Mouse (Mus musculus) hindbrain, postnatal 0 days (tissue): ENCODE measurements around the gene Ncoa7. TPM values are rescaled to one million over a fixed set of nuclear protein-coding genes. Genes with fewer than 3 reads are reported as not detected.
A peak's percentile ranks its signal among the peaks of the same experiment; 100 is the strongest.

ENCODE experiments used
- ATAC-seq: fragments of 200-750 bp; cut with Nextera tagmentation; 2 replicates; pipeline ENCODE4 v1.8.0; 2017; ENCODE audit warnings: mild to moderate bottlenecking, moderate TSS enrichment, moderate library complexity
- DNase-seq: peaks from one replicate; pipeline ENCODE4 v3.0.0-alpha.2; 2015; ENCODE audit warnings: low spot score
- H3K27ac ChIP-seq: fragments of 300-500 bp; sonication (generic); 2 replicates; pipeline ENCODE4 v1.5.1; 2014; ENCODE audit warnings: mild to moderate bottlenecking
- H3K27me3 ChIP-seq: fragments of 300-500 bp; sonication (generic); 2 replicates; pipeline ENCODE4 v1.6.1; 2014; ENCODE audit warnings: low read length, mixed read lengths; ENCODE audit not compliant: insufficient read depth
- H3K36me3 ChIP-seq: fragments of 300-500 bp; sonication (generic); 2 replicates; pipeline ENCODE4 v1.6.1; 2014; ENCODE audit warnings: low read length, mixed read lengths; ENCODE audit not compliant: insufficient read depth
- H3K4me1 ChIP-seq: fragments of 300-500 bp; sonication (generic); 2 replicates; pipeline ENCODE4 v1.6.1; 2014; ENCODE audit warnings: antibody characterized with exemption, low read length, mixed read lengths; ENCODE audit not compliant: insufficient read depth
- H3K4me2 ChIP-seq: fragments of 300-500 bp; sonication (generic); 2 replicates; pipeline ENCODE4 v1.6.1; 2014; ENCODE audit warnings: low read depth, mild to moderate bottlenecking, low read length, moderate library complexity, mixed read lengths
- H3K4me3 ChIP-seq: fragments of 300-500 bp; sonication (generic); 2 replicates; pipeline ENCODE4 v1.5.1; 2014; ENCODE audit warnings: low read length
- H3K9ac ChIP-seq: fragments of 300-500 bp; sonication (generic); replicated peaks from 2 replicates; pipeline ENCODE4 v1.6.1; 2014; ENCODE audit warnings: mild to moderate bottlenecking, low read length, moderate library complexity, mixed read lengths
- H3K9me3 ChIP-seq: fragments of 300-500 bp; sonication (generic); 2 replicates; pipeline ENCODE4 v1.6.1; 2016; ENCODE audit warnings: low read length, mixed read lengths
- CTCF ChIP-seq: IDR thresholded peaks from 2 replicates; pipeline ENCODE4 v1.5.1; 2016; ENCODE audit warnings: antibody characterized with exemption, control low read depth, low read depth
- WGBS: fragments of 180-500 bp; shearing (Covaris S2); extraction: QIAGEN DNeasy Blood & Tissue Kit; methylation state at CpG from one replicate; pipeline ENCODE4 v1.1.7; 2014; 5-methylcytosine and 5-hydroxymethylcytosine counted together
- polyA plus RNA-seq: library from polyadenylated mRNA; unstranded; fragments of >200 nt; fragmentation: Nextera tagmentation; extraction: Ambion mirVana; gene quantifications from 2 replicates; pipeline ENCODE4 v1.2.1, GENCODE M21; 2015
- total RNA-seq: library from RNA; depleted of rRNA; stranded (reverse); fragments of >200 nt; gene quantifications from 2 replicates; pipeline ENCODE4 v1.2.3, GENCODE M21; 2014

Ncoa7 gene
- total and polyA plus RNA-seq, 2 experiments from 2014 or later, result 19.8 to 24.4 TPM

- Histone ChIP-seq H3K4me1 (no peaks in the 10 kb centered on the region; the same call in 1 of the 2 replicates), H3K9ac (no peak overlapping the region), H3K27me3 (no peaks in the 10 kb centered on the region), H3K4me3 (no peak overlapping the region), H3K27ac (no peak overlapping the region), H3K36me3 (no peaks in the 10 kb centered on the region), H3K9me3 (no peaks in the 10 kb centered on the region), H3K4me2 (no peak overlapping the region)
- no peak for TF ChIP-seq CTCF
- ATAC-seq (no peak), DNase-seq (no peak)
- WGBS, result 72% methylated on average over 1 of the region's 1 CpGs
These were observed 72.3 kb downstream of the Ncoa7 start for GRCm38 (mm10) chr10:30730791-30731190.

GRCm38 (mm10) chr10:30729157-30730096 lies 73.7 kb downstream of the Ncoa7 start:
- WGBS, result 84% methylated on average over 5 of the region's 5 CpGs
- no peak overlapping the region for H3K27ac ChIP-seq
- peak; percentile 55; the same call in 1 of the 2 replicates for ATAC-seq
- peak; percentile 16; the same call in 1 of the 2 replicates for TF ChIP-seq CTCF
- H3K4me2 ChIP-seq, result no peak overlapping the region
- no peaks in the 10 kb centered on the region for H3K36me3 ChIP-seq
- H3K27me3 ChIP-seq, result no peaks in the 10 kb centered on the region
- no peaks in the 10 kb centered on the region; the same call in 1 of the 2 replicates for H3K4me1 ChIP-seq
- H3K4me3 ChIP-seq, result no peak overlapping the region
- H3K9me3 ChIP-seq, result no peaks in the 10 kb centered on the region
- DNase-seq, result no peak
- no peak overlapping the region for H3K9ac ChIP-seq

GRCm38 (mm10) chr10:30723014-30723413 lies 80.1 kb downstream of the Ncoa7 start:
- Histone ChIP-seq H3K9ac (no peak overlapping the region), H3K27ac (no peak overlapping the region), H3K36me3 (0 out of 2 replicates have a peak, but pooled peaks cover 5% of the 10 kb centered on the region), H3K4me3 (no peak overlapping the region), H3K4me1 (no peaks in the 10 kb centered on the region), H3K27me3 (no peaks in the 10 kb centered on the region), H3K9me3 (no peaks in the 10 kb centered on the region), H3K4me2 (no peak overlapping the region)
- ATAC-seq (no peak), DNase-seq (no peak)
- no peak for TF ChIP-seq CTCF
- WGBS, result 100% methylated on average over 1 of the region's 1 CpGs

GRCm38 (mm10) chr10:30720556-30720955 lies 82.6 kb downstream of the Ncoa7 start:
- H3K4me2 ChIP-seq, result no peak overlapping the region
- H3K27me3 ChIP-seq, result no peaks in the 10 kb centered on the region
- 90% methylated on average over 3 of the region's 3 CpGs for WGBS
- no peaks in the 10 kb centered on the region for H3K9me3 ChIP-seq
- no peak overlapping the region for H3K27ac ChIP-seq
- H3K36me3 ChIP-seq, result 0 out of 2 replicates have a peak, but pooled peaks cover 5% of the 10 kb centered on the region
- no peaks in the 10 kb centered on the region for H3K4me1 ChIP-seq
- no peak for TF ChIP-seq CTCF
- H3K9ac ChIP-seq, result no peak overlapping the region
- DNase-seq (no peak), ATAC-seq (peak; percentile 65; the same call in 1 of the 2 replicates)
- no peak overlapping the region for H3K4me3 ChIP-seq

- 0 out of 2 replicates have a peak, but pooled peaks cover 5% of the 10 kb centered on the region for H3K36me3 ChIP-seq
- no peaks in the 10 kb centered on the region for H3K9me3 ChIP-seq
- no peak overlapping the region for H3K4me2 ChIP-seq
- H3K4me1 ChIP-seq, result no peaks in the 10 kb centered on the region
- no peak overlapping the region for H3K27ac ChIP-seq
- no peak overlapping the region for H3K9ac ChIP-seq
- no peak overlapping the region for H3K4me3 ChIP-seq
- 90% methylated on average over 1 of the region's 1 CpGs for WGBS
- DNase-seq, result no peak
- no peaks in the 10 kb centered on the region for H3K27me3 ChIP-seq
- TF ChIP-seq CTCF, result no peak
- ATAC-seq, result peak; percentile 30; the same call in 1 of the 2 replicates
These were observed 83.2 kb downstream of the Ncoa7 start for GRCm38 (mm10) chr10:30719947-30720346.

- Histone ChIP-seq H3K27ac (no peak overlapping the region), H3K9me3 (no peaks in the 10 kb centered on the region), H3K4me3 (no peak overlapping the region), H3K9ac (no peak overlapping the region), H3K4me2 (no peak overlapping the region), H3K36me3 (0 out of 2 replicates have a peak, but pooled peaks cover 5% of the 10 kb centered on the region), H3K27me3 (no peaks in the 10 kb centered on the region), H3K4me1 (no peaks in the 10 kb centered on the region)
- ATAC-seq (peak; percentile 72), DNase-seq (peak; percentile 75)
- 19% methylated on average over 4 of the region's 4 CpGs for WGBS
- peak; percentile 82 for TF ChIP-seq CTCF
These were observed 84.3 kb downstream of the Ncoa7 start for GRCm38 (mm10) chr10:30718703-30719340.
